Mouse (Mus musculus) lung, adult 2 months (tissue): Measurements from ENCODE around the gene Gm10337. TPM values are rescaled to one million over a fixed set of nuclear protein-coding genes. Genes with fewer than 3 reads are reported as not detected.

ENCODE experiments used
- DNase-seq: peaks from one replicate; pipeline ENCODE4 v3.0.0; 2022
- H3K4me1 ChIP-seq: fragments of 200-500 bp; 2 replicates; pipeline ENCODE4 v1.6.1; 2011; ENCODE audit warnings: low read length; ENCODE audit not compliant: control insufficient read depth, insufficient read depth
- H3K4me3 ChIP-seq: fragments of 200-500 bp; replicated peaks from 2 replicates; pipeline ENCODE3; 2011; ENCODE audit warnings: low read depth, mild to moderate bottlenecking, control low read depth, low read length; ENCODE audit errors: extremely low read depth
- CTCF ChIP-seq: fragments of 200-500 bp; IDR thresholded peaks from 2 replicates; pipeline ENCODE4 v1.5.1; 2011; ENCODE audit warnings: mild to moderate bottlenecking, low read length, control low read depth; ENCODE audit not compliant: insufficient read depth
- POLR2A ChIP-seq: fragments of 200-500 bp; IDR thresholded peaks from 2 replicates; pipeline ENCODE4 v1.6.1; 2011; ENCODE audit warnings: low read depth, mild to moderate bottlenecking, control low read depth, low read length, borderline replicate concordance; ENCODE audit errors: extremely low read depth
- WGBS: fragments of 180-500 bp; shearing (Covaris S2); methylation state at CpG from one replicate; pipeline ENCODE4 v1.1.7; 2018; 5-methylcytosine and 5-hydroxymethylcytosine counted together
- polyA plus RNA-seq: library from polyadenylated mRNA; depleted of rRNA; stranded (reverse); fragments of >200 nt; gene quantifications from 2 replicates; pipeline ENCODE4 v1.2.3, GENCODE M21; 2012

The Gm10337 gene
- polyA plus RNA-seq, 1 experiment = not detected

DNA sequence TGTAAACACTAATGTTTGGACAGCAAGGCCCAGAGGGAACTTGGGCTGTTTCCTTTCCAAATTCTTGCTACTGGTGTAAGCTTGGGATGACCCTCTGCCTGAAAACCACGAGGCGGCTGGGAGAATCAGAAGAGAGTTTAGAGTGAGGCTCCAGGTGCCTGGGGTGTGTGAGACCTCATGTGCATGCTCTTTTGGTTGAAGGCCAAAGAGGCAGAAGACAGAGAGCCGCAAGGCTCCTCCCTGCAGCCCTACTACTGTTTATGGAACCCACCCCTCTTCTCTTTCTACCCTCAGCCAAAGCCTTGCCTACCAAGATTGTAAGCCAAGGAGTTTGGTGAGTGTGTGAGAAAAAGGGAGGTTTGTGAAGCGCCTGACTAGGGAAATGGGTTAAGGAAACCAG is 12.3 kb downstream of the Gm10337 start:
- DNase-seq = no peak
- WGBS = 56% methylated on average over 4 of the region's 4 CpGs
- H3K4me1 ChIP-seq = peaks cover 8% of the 10 kb centered on the region
- TF ChIP-seq POLR2A = no peak
- TF ChIP-seq CTCF = no peak
- H3K4me3 ChIP-seq = no peak overlapping the region

DNA sequence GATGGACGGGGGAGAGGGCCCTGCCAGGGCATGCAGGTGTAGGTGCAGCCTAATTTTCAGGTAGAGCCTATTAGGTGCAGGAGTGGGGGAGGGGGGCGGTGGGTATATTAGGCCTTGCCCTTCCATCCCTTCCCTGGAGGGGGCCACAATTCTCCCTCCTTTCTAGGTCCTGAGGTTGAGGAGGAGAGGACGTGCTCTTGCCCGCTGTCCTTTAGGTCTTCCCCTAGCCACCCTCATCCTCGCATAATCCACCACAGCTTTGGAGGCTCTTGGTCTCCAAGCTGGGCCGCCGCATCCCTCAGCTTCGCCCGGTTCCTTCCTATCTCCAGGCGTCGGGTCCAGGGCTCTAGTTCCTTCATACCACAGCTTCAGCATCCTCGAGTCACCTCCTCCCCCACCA is 12.8 kb downstream of the Gm10337 start:
- DNase-seq = no peak
- 9% methylated on average over 12 of the region's 12 CpGs for WGBS

DNA sequence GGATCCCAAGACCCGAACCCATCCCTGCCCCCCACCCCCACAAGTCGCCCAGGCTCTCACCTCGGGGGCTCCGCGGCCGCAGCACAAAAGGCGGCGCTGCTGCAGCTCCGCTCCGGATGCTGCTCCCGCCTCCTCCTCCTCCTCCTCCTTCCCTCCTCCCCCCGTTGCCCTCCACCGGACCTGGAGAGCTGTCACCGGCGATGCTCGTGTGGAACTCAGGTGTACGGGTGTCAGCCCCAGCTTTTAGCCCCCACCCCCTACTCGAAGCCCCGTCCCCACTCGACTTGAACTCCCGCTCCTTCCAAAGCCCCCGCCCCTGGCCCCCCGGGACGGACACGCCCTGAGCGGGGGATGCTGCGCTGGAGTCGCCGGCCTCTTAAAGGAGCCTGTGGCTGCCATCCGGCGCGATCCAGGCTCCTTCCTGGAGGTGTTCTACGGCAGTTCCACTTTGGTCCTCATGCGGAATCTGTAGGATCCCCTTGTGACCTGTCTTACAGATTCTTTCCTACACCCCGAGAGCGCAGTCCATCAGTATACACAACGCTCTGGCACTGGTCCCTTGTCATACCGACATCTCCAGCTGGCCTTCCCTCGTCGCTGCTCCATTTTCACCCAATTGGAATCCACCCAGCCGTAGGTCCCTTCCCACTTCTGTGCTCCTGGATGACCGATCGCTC is 13.3 kb downstream of the Gm10337 start, which contains the start of gene Map3k12:
TSS of gene Map3k12 (minus strand) at position 337 of the 677 bp plus-strand sequence.
- peak within 1 kb of the TSS; percentile 70 for H3K4me3 ChIP-seq
- H3K4me1 ChIP-seq = peaks cover 8% of the 10 kb centered on the region
- TF ChIP-seq CTCF (no peak), POLR2A (no peak)
- DNase-seq = peak; percentile 81
- WGBS = under 1% methylated on average over 43 of the region's 43 CpGs

More for the DNA sequence above, 12.8 kb downstream of the Gm10337 start:
- TF ChIP-seq CTCF (no peak), POLR2A (no peak)
- peak overlapping the region; percentile 67 for H3K4me3 ChIP-seq
- peaks cover 8% of the 10 kb centered on the region for H3K4me1 ChIP-seq

DNA sequence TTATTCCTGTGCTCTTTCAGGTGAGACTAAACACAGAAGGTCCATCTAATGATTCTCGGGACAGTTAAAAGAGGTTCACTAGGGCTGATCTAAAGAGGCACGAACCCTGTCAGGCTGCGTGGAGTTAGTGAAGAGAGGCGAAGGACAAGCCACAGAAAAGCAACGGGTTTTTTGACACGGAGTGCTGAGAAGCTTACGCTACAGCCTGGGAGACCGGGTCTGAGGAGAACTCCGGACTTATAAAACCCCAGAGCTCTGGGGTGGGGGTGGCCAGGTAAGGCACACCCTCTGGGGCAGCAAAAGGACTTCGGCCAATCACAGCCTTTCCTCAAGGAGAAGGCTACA is 14.1 kb downstream of the Gm10337 start:
- DNase-seq = no peak
- Histone ChIP-seq H3K4me3 (peak overlapping the region; percentile 70), H3K4me1 (peaks cover 8% of the 10 kb centered on the region)
- TF ChIP-seq POLR2A = peak; percentile 82; the same call in 1 of the 2 replicates
- no peak for TF ChIP-seq CTCF
- WGBS = 1% methylated on average over 10 of the region's 10 CpGs

DNA sequence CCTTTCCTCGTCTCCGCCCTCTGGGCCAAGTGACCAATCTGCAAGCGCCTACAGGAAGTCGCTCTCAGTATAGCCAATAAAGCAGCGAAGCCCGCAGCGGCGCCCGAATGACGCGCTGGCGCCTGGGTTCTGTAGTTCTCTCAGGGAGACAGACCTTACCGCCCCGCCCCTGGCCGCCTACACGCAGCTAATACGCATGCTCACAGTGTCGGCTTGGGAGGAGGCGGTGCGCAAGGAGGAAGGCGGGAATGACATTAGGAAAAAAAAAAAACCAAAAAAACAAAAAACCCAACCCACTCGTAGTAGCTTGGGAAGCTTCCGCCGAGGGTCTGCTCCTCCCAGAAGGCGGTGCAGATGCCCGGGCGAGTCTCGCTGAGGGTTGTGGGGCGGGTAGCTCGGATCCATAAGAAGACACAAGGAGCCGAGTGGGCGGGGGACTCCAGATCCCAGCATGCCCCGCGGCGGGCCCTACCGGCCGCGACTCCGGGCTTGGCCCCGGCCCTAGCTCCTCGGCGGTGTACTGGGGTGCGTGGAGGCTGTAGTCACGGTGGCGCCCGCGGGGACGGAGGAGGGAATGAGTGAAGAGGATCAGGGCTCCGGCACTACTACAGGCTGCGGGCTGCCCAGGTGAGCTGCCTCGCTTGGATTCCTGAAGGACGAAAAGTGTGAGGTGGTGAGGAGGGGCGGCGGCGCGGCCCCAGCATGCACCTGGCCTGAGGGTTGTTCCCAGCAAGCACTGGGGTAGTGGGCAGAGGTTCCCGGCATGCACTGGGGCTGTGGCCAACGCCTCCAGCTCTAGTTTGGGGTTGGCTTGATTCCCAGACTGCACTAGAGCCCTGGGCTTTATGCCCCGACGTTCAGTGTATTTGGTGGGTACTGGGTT is 14.7 kb downstream of the Gm10337 start, which contains the start of gene Tarbp2:
TSS of gene Tarbp2 (plus strand) at position 217 of the 883 bp plus-strand sequence.
- under 1% methylated on average over 58 of the region's 60 CpGs for WGBS
- H3K4me1 ChIP-seq = peaks cover 8% of the 10 kb centered on the region
- H3K4me3 ChIP-seq = peak within 1 kb of the TSS; percentile 86
- peak; percentile 98 for DNase-seq
- TF ChIP-seq CTCF = no peak
- peak; percentile 27; the same call in 1 of the 2 replicates for TF ChIP-seq POLR2A

DNA sequence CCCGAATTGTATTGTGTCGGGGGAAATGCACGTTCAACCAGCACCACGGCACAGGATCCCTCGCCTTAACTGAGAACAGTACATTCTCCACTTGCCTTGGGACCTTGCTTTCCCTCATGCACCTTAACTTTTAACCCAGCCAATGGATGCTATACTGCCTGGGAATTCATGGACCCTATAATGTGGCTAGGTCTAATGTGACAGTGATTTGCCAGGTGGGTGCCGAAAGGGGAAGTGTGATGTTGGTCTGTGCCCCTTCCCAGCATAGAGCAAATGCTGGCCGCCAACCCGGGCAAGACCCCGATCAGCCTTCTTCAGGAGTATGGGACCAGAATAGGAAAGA is 15.3 kb downstream of the Gm10337 start:
- 4% methylated on average over 9 of the region's 9 CpGs for WGBS
- no peak for DNase-seq
- TF ChIP-seq POLR2A = no peak
- no peak for TF ChIP-seq CTCF
- H3K4me1 ChIP-seq = peaks cover 8% of the 10 kb centered on the region
- H3K4me3 ChIP-seq = peak overlapping the region; percentile 86

DNA sequence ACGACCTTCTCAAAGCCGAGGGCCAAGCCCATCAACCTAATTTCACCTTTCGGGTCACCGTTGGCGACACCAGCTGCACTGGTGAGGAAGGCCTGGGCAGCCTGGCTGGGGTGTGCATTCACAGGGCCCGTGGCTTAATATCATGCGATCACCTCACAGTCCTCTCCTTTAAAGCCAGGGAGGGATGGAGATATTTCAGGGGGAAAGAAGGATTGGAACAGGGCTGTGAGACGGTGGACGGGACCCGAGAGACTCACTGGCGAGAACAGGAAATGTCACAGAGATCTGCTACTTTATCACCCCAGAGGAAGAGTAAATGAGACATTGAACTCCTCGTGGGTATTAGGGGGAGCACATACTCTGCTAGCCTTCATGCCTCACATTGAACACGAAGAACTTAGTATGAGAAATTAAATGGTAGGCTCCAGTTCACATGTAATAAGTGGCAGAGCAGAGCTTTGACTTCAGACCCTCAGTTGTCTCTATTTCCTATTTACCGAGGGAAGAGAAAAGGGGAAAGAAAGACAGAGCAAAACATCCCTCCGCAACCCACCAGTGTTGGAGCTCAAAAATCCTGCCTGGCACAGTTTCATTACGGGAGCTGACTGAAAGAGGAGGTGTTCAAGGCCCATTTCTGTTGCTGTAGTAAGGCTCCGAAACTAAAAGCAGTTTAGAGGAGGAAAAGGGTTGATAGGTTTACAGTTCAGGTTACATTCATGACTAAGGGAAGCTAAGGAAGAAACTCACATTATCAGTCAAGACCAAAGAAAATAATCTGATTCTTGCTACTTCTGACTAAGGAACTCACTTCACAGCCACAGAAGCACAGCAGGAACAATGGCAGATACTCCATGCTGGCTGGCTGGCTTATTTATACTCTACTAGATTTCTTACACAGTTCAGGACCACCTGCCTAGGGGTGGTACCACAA is 16.0 kb downstream of the Gm10337 start:
- DNase-seq = no peak
- Histone ChIP-seq H3K4me3 (no peak overlapping the region), H3K4me1 (peaks cover 8% of the 10 kb centered on the region)
- 33% methylated on average over 17 of the region's 17 CpGs for WGBS
- no peak for TF ChIP-seq CTCF
- TF ChIP-seq POLR2A = no peak

DNA sequence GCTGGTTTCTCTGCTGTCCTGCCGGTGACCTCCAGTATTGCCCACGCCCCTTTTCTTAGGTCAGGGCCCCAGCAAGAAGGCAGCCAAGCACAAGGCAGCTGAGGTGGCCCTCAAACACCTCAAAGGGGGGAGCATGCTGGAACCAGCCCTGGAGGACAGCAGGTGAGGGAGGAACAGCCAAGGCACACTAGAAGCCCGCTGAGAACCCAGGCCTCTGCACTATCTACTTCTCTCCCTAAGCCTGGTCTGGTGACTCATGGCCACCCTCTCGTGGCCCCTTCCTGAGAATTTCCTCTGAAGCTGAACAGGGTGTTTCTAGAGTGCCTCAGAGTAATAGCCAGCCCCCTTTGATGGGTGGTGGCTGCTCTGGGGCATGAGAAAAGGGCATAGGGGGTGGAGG is 16.9 kb downstream of the Gm10337 start:
- TF ChIP-seq POLR2A (no peak), CTCF (no peak)
- WGBS = 53% methylated on average over 4 of the region's 4 CpGs
- DNase-seq = no peak
- Histone ChIP-seq H3K4me3 (no peak overlapping the region), H3K4me1 (peaks cover 8% of the 10 kb centered on the region)

DNA sequence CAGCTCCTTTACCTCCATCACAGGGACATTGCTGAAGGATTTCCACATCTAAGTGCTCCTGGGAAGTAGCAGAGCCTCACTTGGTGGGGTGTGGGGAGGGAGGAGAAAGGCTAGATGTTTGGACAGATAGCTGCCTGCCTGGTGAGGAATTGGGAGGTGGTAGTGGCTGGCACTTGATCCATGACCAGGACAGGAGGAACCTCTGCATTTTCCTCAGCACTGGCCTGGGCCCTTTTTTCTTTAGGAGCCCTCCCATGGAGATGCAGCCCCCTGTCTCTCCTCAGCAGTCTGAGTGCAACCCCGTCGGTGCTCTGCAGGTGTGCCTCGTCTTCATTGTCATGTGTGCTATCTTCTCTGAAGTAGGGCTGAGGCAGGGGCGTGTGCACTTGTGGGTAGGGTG is 18.0 kb downstream of the Gm10337 start:
- 79% methylated on average over 4 of the region's 4 CpGs for WGBS
- H3K4me3 ChIP-seq = no peak overlapping the region
- no peak for DNase-seq
- peaks cover 4% of the 10 kb centered on the region for H3K4me1 ChIP-seq
- TF ChIP-seq POLR2A (no peak), CTCF (no peak)
